Mouse (Mus musculus) mature B cell (primary cell): ENCODE data around the gene Sod1.

Experiments used
- in situ Hi-C: fragments of 300-500 bp; cut with MboI; formaldehyde crosslinking; loops from 2 replicates; pipeline ENCODE4 v1.14.3; 2019

Gene Sod1

GRCm38 (mm10) chr16:90220026-90220891, at the start of gene Sod1:
Gene Sod1, plus strand, starts transcription at chr16:90220754.
- in situ Hi-C loops, result no loop called here

GRCm38 (mm10) chr16:90171416-90171815, 49.1 kb upstream of the Sod1 start:
- in situ Hi-C loops, result no loop called here

GRCm38 (mm10) chr16:90176472-90176871, 44.1 kb upstream of the Sod1 start:
- in situ Hi-C loops, result no loop called here

GRCm38 (mm10) chr16:90177425-90177824, 43.1 kb upstream of the Sod1 start:
- in situ Hi-C loops, result no loop called here

DNA sequence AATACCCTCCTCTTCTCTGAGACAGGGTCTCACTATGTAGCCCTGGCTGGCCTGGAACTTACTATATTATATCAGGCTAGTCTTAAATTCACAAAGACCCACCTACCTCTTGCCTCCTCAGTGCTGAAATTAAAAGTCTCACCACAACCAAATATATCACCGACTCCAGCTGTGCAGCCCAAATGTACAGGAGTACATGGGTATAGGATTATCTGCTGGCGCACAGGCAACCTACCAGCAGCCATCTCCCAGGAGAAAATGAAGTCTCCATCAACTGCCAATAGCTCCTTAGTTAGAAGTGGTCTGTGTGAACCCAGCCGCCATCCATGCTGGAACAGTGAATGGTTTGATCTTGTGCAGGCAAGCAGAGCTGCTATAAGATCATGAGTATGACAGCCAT, 42.1 kb upstream of the Sod1 start:
- in situ Hi-C loops, result no loop called here

DNA sequence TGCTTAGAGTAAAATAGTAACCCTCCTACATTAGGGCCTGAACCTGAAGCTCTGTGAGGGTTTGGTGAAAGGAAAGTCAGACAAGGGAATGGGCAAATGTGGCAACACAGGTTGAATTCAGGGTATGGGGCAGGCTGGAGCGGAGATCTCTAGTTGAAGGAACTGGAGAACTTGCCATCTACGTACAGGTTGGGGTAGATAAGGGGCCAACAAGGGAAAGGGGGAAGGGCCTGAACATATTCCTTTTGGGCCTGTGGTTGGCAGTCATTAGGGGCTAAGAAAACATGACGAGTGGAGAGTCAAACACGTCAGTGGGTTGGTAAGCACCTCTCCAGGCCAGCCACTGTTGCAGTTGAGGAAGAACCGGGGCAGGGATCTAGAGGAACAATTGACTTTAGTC, 40.7 kb upstream of the Sod1 start:
- in situ Hi-C loops, result loop anchor here (10.0 kb wide), 1 partner anchor 405 kb away; no protein-coding TSS in a partner anchor

- in situ Hi-C loops, result loop anchor here (10.0 kb wide), 1 partner anchor 406 kb away; no protein-coding TSS in a partner anchor
Observed at GRCm38 (mm10) chr16:90180975-90181374, 39.6 kb upstream of the Sod1 start.

- in situ Hi-C loops, result loop anchor here (10.0 kb wide), 1 partner anchor 407 kb away; no protein-coding TSS in a partner anchor
Observed at GRCm38 (mm10) chr16:90181673-90182072, 38.9 kb upstream of the Sod1 start.

DNA sequence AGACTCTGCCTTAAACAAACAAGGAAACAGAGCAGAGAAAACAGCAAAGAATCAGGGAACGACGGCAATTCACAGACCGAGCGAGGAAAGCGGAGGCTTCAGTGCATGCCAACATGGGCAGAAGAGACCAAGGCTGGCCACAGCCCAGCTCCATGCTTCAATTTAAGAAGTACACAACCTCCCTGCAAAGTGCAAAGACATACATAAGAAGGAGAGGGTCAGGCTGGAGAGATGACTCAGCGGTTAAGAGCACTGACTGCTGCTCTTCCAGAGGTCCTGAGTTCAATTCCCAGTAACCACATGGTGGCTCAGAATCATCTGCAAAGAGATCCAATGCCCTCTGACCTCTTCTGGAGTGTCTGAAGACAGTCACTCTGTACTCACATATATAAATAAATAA, 36.4 kb upstream of the Sod1 start:
- in situ Hi-C loops, result loop anchor here (10.0 kb wide), 1 partner anchor 409 kb away; no protein-coding TSS in a partner anchor

GRCm38 (mm10) chr16:90185928-90186588, 34.5 kb upstream of the Sod1 start:
- in situ Hi-C loops, result loop anchor here (10.0 kb wide), 1 partner anchor 411 kb away; no protein-coding TSS in a partner anchor

DNA sequence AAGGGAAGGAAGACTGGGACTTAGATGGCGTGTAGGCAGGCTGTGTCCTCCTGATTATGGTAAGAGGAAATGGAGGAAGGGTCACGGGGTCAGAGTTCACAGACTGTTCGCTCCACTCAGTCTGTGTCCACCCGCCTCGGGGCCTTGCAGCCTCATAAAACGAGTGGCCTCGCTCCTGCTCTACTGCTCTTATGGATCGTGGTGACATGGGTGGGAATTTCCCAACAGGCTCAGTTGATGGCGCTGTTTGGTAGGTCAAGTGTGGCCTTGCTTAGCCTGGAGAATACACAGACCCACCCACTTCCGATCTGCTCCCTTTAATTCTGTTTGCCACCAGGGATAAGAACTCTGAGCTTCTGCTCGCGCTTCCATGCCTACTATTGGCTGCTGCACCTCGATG, 33.1 kb upstream of the Sod1 start:
- in situ Hi-C loops, result loop anchor here (10.0 kb wide), 1 partner anchor 413 kb away; no protein-coding TSS in a partner anchor

GRCm38 (mm10) chr16:90191289-90191688, 29.3 kb upstream of the Sod1 start:
- in situ Hi-C loops, result no loop called here

DNA sequence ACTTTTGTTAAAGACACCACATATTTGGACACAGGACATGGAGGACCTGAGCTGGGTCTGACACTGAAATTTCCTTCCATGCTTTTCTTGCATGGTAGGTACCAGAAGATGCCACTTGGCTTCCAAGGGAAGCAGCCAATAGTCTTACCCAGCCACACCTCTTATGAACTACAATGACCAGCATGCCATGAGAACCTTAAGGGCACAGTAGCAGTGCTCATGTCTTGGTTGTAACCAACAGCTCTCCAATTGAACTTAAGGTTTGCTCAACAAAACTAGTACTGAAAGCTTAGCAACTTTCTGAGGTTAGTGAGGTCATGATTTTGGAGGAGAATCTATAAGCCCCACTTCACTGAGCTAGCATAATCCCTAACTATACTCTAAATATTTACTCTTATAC, 26.8 kb upstream of the Sod1 start:
- in situ Hi-C loops, result no loop called here

GRCm38 (mm10) chr16:90196688-90197240, 23.8 kb upstream of the Sod1 start:
- in situ Hi-C loops, result no loop called here

DNA sequence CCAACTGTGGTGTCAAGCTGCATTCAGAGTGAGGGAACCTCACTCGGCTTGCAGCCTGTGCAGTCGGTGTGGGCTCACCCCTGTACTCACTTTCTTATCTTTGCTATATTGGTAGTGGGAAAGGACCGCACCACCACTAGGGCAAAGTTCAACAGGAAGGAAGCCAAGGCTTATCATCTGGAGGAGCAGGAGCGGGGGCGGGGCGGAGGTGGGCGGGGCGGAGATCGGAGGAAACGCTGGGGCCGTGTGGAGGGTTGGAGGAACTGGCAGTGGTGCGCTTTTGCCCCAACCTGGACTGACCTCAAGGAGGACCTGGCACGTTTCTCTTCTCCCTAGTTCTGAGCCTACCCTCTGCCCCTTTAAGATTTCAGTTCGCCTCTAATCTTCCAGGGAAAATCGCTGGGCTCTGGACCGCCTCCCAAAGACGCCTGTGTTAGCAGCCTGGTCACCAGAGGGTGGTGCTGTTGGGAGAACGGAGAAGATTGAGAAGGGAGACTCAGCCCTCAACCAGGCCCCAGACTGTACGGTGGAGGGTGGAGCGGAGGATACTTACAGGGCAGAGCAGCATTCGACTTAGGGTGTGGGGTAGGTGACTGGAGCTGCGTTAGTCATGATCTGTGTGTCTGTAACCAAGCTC, 23.1 kb upstream of the Sod1 start:
- in situ Hi-C loops, result no loop called here

DNA sequence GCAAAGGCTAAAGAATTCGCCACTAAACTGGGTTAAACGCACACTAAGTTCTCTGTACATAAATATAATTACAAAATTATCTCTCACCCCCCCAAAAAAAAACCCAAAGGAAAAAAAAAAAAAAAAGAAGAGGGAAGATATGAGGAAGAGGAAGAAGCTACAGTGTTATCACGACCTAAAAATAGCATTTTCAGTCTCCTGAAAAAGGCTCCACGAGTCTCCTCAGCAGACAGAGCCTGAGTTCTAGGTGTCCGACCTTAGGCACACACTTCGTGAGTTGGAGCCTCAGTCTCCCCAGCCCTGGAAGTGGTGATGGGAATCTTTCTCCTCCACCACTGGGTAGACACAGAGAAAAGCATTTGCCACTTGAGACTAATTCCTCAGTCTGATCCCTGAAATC, 21.9 kb upstream of the Sod1 start:
- in situ Hi-C loops, result no loop called here

DNA sequence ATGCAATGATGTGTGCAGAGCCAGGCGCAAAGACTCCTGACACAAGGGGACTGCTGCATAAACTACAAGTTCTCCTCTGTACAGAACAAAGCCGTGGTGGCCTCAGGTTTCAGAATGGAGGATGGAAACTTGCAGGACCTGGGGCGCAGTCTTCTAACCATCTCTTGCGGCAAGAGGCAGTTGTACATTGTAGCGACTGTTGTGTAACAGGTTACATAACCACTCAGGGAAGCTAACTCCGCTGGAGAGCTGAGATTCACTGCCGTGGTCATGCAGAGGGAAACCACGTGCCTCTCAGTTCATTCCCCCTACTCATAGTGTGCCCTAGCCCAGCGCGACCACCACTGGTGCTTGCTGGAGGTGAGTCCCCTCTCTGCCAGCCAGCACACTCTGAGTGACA, 21.4 kb upstream of the Sod1 start:
- in situ Hi-C loops, result no loop called here

- in situ Hi-C loops, result no loop called here
Observed at GRCm38 (mm10) chr16:90202140-90202539, 18.4 kb upstream of the Sod1 start.

DNA sequence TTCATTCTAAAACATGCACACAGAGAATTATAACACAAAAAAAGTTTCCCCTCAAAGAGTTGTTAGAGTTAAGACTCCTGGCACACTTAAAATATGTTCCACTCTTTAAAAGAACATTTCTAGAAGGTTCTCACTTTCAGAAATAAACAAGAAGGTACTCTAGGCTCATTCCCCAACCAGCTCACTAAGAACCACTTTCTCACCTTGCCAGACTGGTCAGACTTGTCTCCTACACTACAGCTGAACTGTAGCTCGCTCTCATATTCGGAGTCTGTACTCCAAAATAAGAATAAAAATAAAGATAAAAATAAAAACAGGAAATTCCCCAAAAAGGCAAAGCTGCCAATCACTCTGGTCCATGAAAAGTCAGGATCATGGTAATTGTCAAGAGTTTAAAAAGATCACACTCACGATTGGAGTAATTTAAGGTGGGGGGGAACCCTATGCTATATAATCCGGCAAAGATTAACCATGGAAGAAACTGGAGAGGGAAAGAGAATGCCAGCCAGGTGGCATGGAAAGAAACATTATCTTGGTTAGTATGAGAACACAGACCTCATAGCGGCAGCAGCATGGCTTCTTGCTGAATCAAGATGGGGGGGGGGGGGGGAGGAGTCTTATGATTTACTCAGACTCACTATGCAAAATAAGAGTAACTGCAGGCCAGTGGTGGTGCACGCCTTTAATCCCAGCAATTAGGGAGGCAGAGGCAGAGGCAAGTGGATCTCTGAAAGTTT, 17.2 kb upstream of the Sod1 start:
- in situ Hi-C loops, result no loop called here

DNA sequence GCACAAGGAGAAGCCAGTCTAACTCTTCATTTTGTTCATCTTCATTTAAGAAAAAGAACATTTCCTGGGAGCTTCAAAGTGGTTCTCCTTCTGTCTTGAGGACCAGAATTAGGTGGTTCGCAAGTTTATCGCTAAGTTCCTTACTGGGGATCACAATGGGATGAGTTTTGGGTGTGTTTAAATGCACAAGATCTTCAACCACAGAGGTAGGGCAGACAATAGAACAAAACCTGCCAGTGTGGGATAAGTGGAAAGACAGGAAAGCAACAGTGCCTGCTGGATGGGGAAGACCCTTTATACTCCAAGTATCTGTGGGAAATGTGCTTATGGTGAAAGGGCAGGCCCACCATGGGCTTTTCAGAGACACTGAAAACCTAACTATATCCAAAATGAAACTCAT, 15.7 kb upstream of the Sod1 start:
- in situ Hi-C loops, result no loop called here

DNA sequence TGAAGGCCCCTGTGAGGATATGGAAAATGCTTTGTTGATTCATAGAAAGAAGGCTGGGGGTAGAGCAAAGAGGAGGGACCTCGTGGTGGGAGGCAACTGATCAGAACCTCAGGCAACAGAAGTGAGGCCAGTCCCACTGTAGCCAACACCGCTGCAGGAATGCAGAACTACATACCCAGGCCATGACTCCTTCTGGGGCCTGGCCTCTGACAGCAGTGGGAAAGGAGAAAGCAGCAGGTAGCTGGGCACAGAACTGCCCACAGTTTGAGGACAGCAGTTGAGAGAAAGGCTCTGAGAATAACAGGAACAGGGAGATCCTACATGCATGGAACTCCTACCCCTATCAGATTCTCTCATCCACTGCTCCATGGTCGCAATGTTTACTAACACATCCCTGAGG, 11.6 kb upstream of the Sod1 start:
- in situ Hi-C loops, result no loop called here
